Mouse (Mus musculus) adrenal gland, postnatal 4 days (tissue): ENCODE data around the gene Pnma1. TPM values are rescaled to one million over a fixed set of nuclear protein-coding genes. Genes with fewer than 3 reads are reported as not detected.

Experiments
- DNase-seq, 2 experiments: peaks; one replicate each; pipeline ENCODE4 v3.0.0; 2021 to 2022; ENCODE audit warnings: low spot score in 2 of 2, mixed read lengths in 2 of 2
- total RNA-seq, 2 experiments: library from RNA; stranded (reverse); gene quantifications; 2 replicates each; pipeline ENCODE4 v1.2.3; 2021

The Pnma1 gene
- total RNA-seq, 2 experiments from 2014 or later, result 0.92 to 1.0 TPM

DNA sequence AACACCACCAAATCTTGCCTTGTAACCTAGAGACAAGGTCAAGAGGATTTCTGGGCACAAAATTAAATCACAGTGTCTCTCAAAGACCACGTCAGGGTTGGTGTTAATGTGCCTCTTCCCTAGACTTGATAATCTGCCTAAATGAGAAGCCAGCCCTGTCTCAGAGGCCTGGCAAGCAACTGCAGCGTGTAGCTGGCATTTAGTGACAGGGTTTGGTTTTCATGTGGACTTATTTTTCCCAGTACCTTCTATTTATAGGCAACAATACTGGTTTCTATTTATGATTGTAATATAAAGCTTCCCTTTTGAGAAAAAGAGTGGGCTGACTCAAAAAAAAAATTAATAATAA is 7.2 kb upstream of the Pnma1 start:
- DNase-seq, result no peak

DNA sequence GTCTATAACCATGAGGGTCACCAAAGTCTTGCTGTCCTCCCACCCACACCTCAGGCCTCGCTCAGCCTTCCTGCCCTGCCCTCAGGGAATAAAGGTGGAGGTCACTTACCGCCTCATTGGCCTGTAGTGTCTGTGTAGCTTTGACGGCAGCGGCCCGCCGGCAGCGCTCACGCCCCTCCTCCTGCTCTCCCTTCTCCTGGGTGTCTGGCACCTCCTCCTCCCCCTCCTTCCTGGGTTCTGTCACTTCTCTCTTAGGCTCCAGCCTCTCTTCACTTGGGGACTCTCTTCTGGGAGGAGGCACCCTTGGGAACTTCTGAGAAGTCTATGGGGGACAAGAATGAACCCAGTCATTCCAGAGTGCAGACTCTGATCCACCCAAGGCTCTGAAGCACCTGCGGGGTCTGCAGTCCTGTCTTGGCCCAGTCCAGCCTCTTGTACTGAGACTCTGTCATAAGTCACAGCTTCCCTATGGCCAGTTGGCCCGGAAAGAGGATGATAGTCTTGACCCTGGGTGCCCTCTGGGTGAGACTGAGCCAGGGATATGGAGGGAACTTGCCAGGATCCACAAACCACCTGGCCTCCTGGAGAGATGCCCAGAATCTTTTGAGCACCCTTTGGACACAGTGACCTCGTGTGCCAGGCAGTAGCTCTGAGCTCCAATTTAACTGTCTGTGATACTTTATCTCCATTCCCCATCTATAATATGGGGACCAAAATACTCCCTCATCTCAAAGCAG is 6.7 kb upstream of the Pnma1 start:
- no peak for DNase-seq

DNA sequence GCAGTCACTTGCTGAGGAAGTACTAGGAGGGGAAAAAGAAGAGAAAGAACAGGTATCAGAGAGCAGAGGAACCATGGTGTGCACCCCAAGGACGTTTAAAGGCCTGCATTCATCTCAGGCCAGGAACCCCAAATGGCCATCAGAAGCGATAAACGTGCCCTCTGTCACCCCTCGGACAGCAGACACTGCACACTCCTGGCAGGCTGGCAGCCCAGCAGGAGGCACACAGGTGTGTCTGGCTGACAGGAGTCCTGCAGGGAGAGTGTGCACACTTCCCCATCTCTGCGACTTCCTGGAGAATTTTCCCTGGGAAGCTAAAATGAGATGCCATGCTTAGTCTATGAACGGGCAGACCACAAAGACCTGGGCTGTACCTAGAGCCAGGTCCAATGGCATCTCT is 5.1 kb upstream of the Pnma1 start:
- no peak for DNase-seq

DNA sequence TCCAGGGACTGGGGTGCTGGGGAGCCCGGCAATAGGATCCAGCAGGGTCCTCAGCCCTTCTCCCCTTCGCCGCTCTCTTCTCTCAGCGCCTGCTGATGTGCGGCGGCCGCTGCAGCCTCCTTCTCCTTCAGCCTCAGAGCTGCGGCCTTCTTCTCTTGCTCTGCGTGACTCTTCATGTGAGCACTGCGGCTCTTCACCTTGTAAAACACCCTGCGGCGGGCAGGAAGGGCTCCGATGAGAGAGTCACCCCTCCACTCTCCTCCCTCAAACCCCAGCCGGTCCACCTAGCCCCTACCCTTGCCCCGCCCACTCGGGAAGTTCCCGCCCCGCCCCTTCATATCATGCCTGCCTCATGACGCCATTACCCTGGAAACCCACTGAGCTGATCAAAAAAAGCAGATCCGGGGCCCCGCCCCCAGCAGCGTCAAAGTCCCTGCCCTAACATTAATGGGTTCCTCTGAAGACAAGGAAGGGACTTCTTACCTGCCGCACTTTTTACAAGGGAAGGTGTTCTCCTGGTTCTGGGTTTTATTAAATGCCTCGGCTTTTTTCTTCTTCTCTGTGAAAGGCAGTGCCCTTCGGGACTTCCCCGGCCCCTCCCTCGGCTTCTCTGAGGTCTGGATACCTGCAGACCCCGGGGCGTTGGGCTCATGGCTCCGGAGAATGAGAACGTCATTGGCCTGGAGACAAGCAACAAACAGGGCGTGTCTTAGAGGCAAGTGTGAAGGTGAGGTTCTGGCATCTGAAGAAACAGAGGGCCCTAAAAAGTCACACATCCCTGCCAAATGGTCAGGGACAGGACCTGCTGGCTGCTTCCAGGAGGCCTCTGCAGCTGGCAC is 4.3 kb upstream of the Pnma1 start:
- no peak for DNase-seq

DNA sequence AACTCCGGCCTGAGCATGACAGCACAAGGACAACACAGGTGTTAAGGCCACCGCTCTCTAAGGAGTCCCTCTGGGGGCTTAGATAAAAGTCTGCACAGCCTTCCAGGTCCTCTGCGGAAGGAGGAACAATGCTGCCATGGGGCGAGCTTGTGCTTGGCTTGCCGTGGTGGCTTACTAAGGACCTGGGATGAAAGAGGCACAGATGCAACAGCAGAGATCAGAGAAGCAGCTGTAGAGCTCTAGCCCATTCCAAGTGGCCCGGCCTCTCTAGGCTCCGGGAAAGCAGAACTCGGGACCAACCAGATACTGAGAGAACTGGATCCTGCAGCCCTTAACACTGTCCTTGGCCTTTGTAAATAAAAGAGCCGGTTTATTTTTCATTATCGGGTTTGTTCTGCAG is 3.6 kb upstream of the Pnma1 start:
- DNase-seq, result no peak

DNA sequence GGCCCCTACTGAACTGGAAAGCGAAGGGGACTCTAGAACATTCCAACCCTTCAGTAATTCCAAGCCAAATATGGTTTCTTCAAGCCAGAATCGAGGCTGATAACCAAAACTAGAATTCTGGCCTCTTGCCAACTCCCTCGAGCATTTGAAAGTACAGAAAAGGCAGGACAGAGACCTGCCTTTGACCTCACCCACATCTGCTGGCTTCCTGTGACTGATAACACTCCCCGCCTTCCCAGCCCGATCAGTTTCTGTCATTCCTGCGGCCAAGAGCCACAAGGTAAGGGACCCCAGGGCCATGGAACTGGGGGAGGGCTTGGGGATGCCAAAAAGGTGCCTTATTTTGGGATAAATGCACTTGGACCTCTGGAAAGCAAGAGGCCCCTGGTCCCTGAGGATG is 2.7 kb upstream of the Pnma1 start:
- DNase-seq, result no peak

DNA sequence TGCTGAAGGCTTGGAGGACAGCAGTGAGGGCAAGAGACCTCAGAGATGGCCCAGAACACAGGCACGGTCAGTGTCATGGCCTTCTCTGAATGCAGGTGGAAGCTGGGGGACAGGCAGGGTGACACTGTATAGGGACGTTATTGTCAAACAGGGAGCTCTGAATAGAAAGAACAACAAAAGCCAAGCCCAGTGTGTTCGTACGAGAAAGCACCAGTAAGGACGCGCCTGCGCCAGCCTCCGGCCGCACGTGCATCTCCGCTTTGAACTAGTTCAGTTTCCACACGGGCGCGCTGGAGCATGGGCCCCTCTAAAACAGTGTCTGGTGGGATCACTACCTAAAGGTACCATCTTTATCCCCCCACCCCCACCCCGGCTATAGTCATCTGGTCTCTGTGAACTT is 1.7 kb upstream of the Pnma1 start:
- no peak for DNase-seq

DNA sequence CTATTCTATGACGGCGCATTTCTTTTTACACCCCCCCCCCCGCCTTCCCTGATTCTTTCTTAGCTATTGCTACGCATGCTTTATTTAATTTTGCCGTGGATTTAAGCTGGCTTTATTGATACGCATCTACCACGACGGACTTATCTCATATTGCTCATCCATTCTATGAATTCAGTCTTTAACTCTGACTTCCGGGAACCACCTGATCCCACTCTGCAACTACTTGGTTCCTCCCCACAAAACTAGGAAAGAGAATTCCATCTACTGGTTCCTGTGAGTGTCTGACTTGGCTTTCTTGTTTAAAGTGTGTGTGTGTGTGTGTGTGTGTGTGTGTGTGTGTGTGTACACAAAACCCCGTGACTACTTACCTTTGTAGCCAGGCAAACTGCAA is 328 bp upstream of the Pnma1 start:
- no peak for DNase-seq

DNA sequence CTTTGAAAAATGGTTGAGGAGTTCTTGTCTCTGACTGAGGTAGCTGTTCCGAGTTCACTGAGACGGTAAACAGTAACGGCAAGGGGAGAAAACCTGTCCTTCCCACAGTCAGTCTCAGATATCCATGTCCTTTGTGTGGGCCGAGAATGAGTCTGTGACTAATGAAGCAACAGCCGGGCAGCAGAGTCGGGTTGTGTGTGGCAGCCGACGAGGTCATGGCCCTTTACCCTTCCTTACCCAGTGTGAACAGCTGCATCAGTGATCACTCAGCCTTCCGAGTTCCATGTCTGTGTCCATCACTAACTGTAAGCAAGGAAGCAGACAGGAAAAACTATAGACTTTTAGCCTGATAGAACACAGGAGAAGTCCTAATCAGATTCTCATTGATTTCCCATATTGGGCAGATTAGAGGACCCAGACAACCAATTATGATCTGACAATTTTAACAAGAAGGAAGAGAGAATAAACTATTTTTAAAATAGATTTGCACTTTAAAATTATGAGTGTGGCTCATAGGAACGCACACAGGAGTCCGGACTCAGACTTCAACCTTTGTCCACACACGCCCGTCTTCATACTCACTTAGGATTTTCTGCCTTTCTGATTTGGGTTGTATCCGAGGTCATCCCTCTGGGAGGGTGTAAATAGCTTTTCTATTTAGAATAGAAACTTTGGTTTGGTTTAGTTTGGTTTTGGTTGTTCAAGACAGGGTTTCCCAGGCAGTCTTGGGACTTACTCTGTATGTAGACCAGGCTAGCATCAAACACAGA is 5.8 kb downstream of the Pnma1 start:
- no peak for DNase-seq

DNA sequence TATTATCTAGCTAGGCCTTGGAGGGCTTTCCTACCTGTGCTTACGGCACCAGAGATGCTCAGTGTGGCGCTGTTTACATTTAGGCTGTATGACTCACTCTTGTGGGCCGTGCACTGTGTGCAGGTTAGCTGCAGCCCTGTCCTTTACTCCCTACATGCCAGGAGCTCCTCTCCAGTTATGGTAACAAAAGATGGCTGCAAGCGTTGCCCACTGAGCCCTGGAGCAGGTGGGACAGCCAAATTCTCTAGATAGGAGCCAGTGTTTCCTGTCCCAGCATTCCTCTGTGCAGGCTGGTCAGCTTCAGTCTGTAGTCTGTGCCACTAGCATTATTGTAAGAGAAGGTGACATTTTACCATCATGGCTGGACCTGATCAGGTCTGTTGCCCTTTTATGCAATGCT is 7.0 kb downstream of the Pnma1 start:
- DNase-seq, result no peak

DNA sequence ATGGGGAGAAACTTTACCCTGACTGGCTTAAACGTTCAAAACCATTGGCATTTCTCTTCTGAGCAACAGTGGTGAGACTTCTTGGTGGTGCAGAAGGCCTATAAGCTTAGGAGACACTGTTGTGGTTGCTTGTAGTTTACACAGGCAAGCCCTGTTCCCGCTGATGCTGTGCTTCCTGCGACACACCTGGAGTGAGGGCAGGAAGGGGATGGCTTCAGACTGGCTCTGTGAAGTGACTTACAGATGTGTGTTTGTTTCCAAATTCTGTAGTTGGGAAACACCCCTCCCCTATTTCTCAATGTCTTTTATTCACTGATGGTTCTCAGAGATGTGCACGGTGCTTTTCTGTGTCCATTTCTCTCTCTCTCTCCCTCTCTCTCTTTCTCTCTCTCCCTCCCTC is 8.2 kb downstream of the Pnma1 start:
- DNase-seq, result no peak

DNA sequence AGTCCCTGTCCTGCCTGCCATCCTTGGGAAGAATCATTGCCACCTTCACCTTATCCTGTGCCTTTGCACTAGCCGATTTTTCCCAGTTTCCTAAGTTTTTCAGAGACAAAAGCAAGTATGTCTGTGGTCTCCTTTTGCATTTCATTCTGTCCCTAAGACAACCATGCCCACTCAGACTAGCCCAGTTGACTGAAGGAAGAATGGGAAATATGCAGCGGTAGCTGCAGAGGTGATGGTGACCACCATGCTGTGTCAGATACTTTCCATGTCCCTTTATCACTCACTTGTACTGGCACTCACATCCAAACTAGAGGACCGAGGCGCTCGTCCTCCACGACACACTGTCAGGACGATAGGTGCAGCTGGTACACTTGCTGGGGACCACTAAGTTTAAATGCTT is 11.2 kb downstream of the Pnma1 start:
- no peak for DNase-seq

DNA sequence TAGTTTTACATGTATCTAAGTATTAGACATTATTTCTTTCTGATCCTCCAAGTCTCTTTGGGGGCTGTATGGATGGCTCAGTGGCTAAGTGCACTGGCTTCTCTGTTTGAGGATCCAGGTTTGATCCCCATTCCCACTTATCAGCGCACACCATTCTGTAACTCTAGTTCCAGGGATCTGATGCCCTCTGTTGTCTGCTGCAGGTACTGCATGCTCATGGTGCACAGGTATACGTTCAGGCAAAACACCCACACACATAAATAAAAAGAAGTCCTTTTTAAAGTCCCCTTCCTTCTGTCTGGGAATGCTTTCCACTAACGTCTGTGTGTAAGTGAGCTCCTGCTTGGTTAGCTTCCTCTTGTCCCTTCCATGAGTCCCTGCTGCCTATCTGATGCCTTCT is 16.0 kb downstream of the Pnma1 start:
- no peak for DNase-seq

DNA sequence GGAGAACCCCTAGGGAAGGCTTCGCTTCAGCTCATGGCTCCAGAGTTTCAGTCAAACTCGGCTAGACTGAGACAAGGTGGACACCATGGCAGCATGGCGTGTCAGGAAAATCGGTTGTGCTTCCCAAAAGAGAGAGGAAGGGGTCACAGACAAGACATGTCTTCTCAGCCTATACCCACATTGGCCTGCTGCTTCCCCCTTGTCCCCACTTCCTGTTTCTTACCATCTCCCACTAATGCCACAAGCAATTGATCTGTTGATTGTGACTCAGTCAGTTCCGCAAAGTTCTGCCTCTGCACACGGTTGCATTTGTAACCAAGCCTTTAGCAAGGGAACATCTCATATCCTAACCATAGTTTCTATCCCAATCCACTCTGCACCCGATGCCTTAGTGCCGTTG is 18.4 kb downstream of the Pnma1 start:
- DNase-seq, result no peak

DNA sequence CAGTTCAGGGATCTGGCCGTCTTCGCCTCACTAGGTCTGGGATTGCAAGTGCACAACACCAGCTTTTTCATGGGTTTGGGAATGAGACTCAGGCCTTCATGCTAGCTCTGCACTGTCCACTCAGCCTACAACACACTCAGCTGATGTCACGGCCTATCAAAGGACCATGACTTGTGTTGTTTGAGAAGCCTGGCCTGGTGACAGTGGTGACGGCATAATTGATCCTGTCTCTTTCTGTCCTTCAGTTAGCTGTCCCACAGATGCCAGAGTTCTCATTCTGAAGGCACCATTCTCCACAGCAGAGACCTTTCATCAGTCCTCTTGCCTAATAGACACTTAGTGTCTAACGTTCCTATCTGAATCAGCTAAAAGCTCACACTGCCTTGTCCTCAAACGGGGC is 19.7 kb downstream of the Pnma1 start:
- DNase-seq, result no peak

DNA sequence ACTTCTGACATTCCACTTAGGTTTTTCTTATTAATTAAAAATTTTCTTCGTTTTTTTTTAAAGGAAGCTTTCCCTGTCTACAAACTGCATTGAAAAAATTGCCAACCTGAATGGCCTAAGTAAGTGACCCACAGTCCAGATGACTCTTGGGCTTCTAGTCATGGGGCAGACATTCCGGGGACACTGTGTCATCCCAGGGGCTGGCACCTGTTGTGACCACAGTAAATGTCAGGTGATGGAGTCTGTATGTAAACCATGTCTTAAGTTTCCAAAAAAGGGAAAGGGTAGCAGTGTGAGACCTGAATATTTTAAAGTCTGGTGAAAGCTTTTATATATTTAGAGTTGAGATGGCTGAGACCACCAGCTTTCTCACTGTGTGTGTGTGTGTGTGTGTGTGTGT is 21.4 kb downstream of the Pnma1 start:
- DNase-seq, result no peak

DNA sequence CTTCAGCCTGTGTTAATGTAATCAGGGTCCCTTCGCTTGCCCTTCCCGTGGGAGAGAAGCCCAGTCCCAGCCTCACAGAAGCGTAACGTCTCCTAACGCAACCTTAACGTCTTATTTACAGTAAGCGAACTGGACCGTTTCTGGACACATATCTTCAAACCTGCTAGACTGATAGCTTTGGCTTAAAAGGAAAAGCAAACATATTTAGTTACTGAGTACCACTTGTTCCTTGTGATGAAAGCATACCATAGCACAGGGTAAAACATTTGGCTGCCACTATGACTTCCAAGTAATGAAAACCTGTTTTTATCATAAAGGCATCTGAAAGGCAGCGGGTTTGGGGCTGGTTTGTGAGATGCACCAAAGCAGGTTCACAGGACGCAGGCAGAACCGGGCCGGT is 22.4 kb downstream of the Pnma1 start:
- no peak for DNase-seq

DNA sequence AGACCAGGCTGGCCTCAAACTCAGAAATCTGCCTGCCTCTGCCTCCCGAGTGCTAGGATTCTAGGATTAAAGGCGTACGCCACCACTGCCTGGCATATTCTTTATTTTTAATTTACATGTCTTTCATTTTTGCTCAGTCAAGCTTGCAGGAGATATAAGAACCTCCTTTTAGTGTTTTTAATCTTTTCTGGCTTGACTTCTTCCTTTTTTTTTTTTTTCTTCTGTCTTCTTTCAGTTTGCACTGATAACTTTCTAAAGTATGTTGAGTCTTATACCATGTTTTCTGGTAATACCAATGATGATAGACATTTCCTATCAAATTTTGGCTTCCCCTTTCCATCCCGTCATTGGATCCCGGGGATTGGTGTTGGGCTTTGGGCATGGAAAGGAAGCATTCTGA is 28.7 kb downstream of the Pnma1 start:
- DNase-seq, result no peak

DNA sequence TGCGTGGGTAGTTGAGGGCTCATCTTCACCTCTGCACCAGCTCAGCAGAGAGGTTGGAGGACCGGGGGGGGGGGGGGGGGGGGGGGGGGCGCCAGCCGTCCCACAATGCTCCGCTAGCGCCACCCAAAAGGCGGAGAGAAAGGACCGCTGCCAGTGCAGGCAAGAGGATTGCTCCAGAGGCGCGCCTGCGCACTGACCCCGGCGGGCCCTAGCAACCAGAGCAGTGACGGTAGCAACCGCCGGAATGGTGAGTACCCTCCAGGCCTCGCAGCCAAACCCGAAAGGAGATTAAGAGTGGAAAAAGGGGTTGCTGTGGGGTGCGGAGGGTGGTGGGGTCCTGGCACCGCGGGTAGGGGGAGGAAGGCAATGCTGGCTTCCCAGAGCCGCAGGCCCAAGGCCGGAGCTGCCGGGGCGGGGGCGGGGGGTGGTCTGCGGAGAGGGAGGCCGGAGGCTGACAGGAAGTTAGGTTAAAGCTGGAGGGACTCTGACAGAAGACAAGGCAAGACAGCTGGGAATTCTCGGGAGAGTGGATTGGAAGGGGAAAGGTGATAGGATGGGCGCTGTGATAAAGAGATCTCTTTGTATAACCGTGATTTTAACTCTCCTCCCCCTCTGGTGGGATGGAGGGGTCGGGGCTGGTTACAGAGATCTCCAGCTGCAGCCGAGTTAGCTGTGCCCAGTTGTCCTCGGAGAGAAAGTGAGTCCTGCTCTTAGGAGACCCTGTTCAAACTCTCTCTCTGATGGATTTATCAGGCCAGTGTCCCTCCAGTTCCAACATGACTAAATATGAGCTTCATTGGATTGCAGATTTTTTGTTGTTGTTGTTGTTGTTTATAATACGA is 33.9 kb downstream of the Pnma1 start, which contains the start of gene Dnal1:
Dnal1 (plus strand) TSS at position 214 of the 842 bp plus-strand sequence.
- peak; percentile 75 to 77 for DNase-seq

DNA sequence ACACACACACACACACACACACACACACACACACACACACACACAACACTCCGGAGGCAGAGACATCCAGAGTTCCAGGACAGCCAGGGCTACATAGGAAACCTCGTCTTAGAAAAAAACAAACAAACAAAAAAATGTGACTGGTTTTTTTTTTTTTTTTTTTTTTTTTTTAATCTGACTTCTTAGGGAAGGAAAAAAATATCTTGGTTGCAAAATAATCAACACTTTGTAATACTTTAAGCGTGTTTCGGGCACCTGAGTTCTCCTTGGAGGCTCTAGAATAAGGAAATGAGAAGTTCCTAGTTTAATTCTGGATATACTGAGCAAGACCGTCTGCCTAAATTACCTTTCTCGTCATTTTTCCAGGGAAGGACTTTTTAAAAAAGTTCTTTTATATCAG is 34.6 kb downstream of the Pnma1 start:
- DNase-seq, result no peak

DNA sequence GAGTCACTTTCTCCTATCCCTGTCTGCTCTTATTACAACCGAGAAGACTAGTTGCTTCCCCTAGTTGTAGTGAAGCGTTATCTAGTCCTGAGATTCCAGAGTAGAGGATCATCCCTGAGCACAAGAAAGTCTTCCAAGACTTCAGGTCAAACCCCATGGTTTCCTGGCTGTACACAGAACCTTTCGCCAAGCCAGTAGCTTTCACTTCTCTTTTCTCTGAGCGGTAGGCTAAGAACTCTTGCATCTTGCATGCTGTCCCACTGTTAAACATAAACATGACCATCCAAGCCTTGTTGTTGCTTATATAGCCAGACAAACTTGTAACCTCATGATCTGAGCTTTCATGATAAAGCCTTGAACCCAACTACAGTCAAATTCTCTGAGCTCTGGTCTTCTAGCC is 37.5 kb downstream of the Pnma1 start:
- no peak for DNase-seq
